Mouse (Mus musculus): Measurements from ENCODE around the gene 4931429L15Rik. TPM values are rescaled to one million over a fixed set of nuclear protein-coding genes. Genes with fewer than 3 reads are reported as not detected.
"Not testable (repeated sequence)": the region's sequence is repeated elsewhere in the genome, so short reads cannot be mapped to it uniquely, and the experiment has no call there.

Gene 4931429L15Rik
- polyA plus RNA-seq, 1 experiment from 2014 or later: not detected

- Histone ChIP-seq H3K27me3 (ENCODE audit: control insufficient read depth, insufficient read depth, low read length) (peaks cover 2% of the 10 kb centered on the region), H3K4me2 (ENCODE audit: low read depth, low read length, severe bottlenecking) (no peak overlapping the region), H3K27ac (ENCODE audit: low read depth, low read length) (no peak overlapping the region), H3K4me1 (replicated peaks; ENCODE audit: control insufficient read depth, insufficient read depth, low read length) (peaks cover 16% of the 10 kb centered on the region), H3K4me3 (ENCODE audit: low read depth, low read length) (no peak overlapping the region), H3K9ac (ENCODE audit: low read length) (no peak overlapping the region), H3K36me3 (ENCODE audit: control insufficient read depth, insufficient read depth, low read length) (no peaks in the 10 kb centered on the region), H3K9me3 (ENCODE audit: control insufficient read depth, low read length) (no peaks in the 10 kb centered on the region)
- ATAC-seq (replicated peaks; ENCODE audit: low FRiP score) (no peak), DNase-seq (ENCODE audit: low spot score) (peak; percentile 34)
- 82% methylated on average over 4 of the region's 4 CpGs for WGBS
These were observed 19.4 kb upstream of the 4931429L15Rik start for GRCm38 (mm10) chr9:46339051-46339652.

GRCm38 (mm10) chr9:46338384-46338783 lies 18.6 kb upstream of the 4931429L15Rik start:
- Histone ChIP-seq H3K27ac (ENCODE audit: low read depth, low read length) (peak overlapping the region; percentile 59; the same call in 1 of the 2 replicates), H3K9ac (ENCODE audit: low read length) (no peak overlapping the region), H3K4me1 (replicated peaks; ENCODE audit: control insufficient read depth, insufficient read depth, low read length) (peaks cover 16% of the 10 kb centered on the region), H3K9me3 (ENCODE audit: control insufficient read depth, low read length) (no peaks in the 10 kb centered on the region), H3K4me3 (ENCODE audit: low read depth, low read length) (no peak overlapping the region), H3K36me3 (ENCODE audit: control insufficient read depth, insufficient read depth, low read length) (no peaks in the 10 kb centered on the region), H3K4me2 (ENCODE audit: low read depth, low read length, severe bottlenecking) (no peak overlapping the region), H3K27me3 (ENCODE audit: control insufficient read depth, insufficient read depth, low read length) (peaks cover 2% of the 10 kb centered on the region)
- 19% methylated on average over 4 of the region's 4 CpGs for WGBS
- ATAC-seq (replicated peaks; ENCODE audit: low FRiP score): no peak
- DNase-seq (ENCODE audit: low spot score): peak; percentile 49

GRCm38 (mm10) chr9:46337852-46338291 lies 18.1 kb upstream of the 4931429L15Rik start:
- Histone ChIP-seq H3K4me2 (ENCODE audit: low read depth, low read length, severe bottlenecking) (no peak overlapping the region), H3K9ac (ENCODE audit: low read length) (no peak overlapping the region), H3K27ac (ENCODE audit: low read depth, low read length) (no peak overlapping the region), H3K4me1 (replicated peaks; ENCODE audit: control insufficient read depth, insufficient read depth, low read length) (peaks cover 16% of the 10 kb centered on the region), H3K27me3 (ENCODE audit: control insufficient read depth, insufficient read depth, low read length) (peaks cover 2% of the 10 kb centered on the region), H3K9me3 (ENCODE audit: control insufficient read depth, low read length) (no peaks in the 10 kb centered on the region), H3K36me3 (ENCODE audit: control insufficient read depth, insufficient read depth, low read length) (no peaks in the 10 kb centered on the region), H3K4me3 (ENCODE audit: low read depth, low read length) (no peak overlapping the region)
- peak; percentile 73 for ATAC-seq (replicated peaks; ENCODE audit: low FRiP score)
- WGBS: 0% methylated on average over 3 of the region's 3 CpGs
- DNase-seq (ENCODE audit: low spot score): peak; percentile 75

- peaks cover 2% of the 10 kb centered on the region for H3K27me3 ChIP-seq (ENCODE audit: control insufficient read depth, insufficient read depth, low read length)
These were observed 17.5 kb upstream of the 4931429L15Rik start for GRCm38 (mm10) chr9:46337331-46337730.

GRCm38 (mm10) chr9:46336294-46336693 lies 16.5 kb upstream of the 4931429L15Rik start:
- not testable (repeated sequence) for H3K4me3 ChIP-seq (ENCODE audit: low read depth, low read length); ATAC-seq (replicated peaks; ENCODE audit: low FRiP score); H3K9ac ChIP-seq (ENCODE audit: low read length); H3K36me3 ChIP-seq (ENCODE audit: control insufficient read depth, insufficient read depth, low read length); H3K27ac ChIP-seq (ENCODE audit: low read depth, low read length); H3K27me3 ChIP-seq (ENCODE audit: control insufficient read depth, insufficient read depth, low read length); H3K4me2 ChIP-seq (ENCODE audit: low read depth, low read length, severe bottlenecking); H3K9me3 ChIP-seq (ENCODE audit: control insufficient read depth, low read length)
- 79% methylated on average over 13 of the region's 14 CpGs for WGBS
- H3K4me1 ChIP-seq (replicated peaks; ENCODE audit: control insufficient read depth, insufficient read depth, low read length): peaks cover 16% of the 10 kb centered on the region
- peak; percentile 40 for DNase-seq (ENCODE audit: low spot score)

More at GRCm38 (mm10) chr9:46337331-46337730, 17.5 kb upstream of the 4931429L15Rik start:
- no peak overlapping the region for H3K27ac ChIP-seq (ENCODE audit: low read depth, low read length)
- peaks cover 16% of the 10 kb centered on the region for H3K4me1 ChIP-seq (replicated peaks; ENCODE audit: control insufficient read depth, insufficient read depth, low read length)
- H3K9me3 ChIP-seq (ENCODE audit: control insufficient read depth, low read length): no peaks in the 10 kb centered on the region
- DNase-seq (ENCODE audit: low spot score): peak; percentile 43
- H3K9ac ChIP-seq (ENCODE audit: low read length): no peak overlapping the region
- no peak overlapping the region for H3K4me3 ChIP-seq (ENCODE audit: low read depth, low read length)
- 47% methylated on average over 7 of the region's 7 CpGs for WGBS
- ATAC-seq (replicated peaks; ENCODE audit: low FRiP score): no peak
- no peaks in the 10 kb centered on the region for H3K36me3 ChIP-seq (ENCODE audit: control insufficient read depth, insufficient read depth, low read length)
- no peak overlapping the region for H3K4me2 ChIP-seq (ENCODE audit: low read depth, low read length, severe bottlenecking)

- Histone ChIP-seq H3K27ac (ENCODE audit: low read depth, low read length) (no peak overlapping the region), H3K4me2 (ENCODE audit: low read depth, low read length, severe bottlenecking) (no peak overlapping the region), H3K4me3 (ENCODE audit: low read depth, low read length) (no peak overlapping the region), H3K9ac (ENCODE audit: low read length) (no peak overlapping the region), H3K36me3 (ENCODE audit: control insufficient read depth, insufficient read depth, low read length) (no peaks in the 10 kb centered on the region), H3K9me3 (ENCODE audit: control insufficient read depth, low read length) (no peaks in the 10 kb centered on the region), H3K27me3 (ENCODE audit: control insufficient read depth, insufficient read depth, low read length) (peaks cover 2% of the 10 kb centered on the region), H3K4me1 (replicated peaks; ENCODE audit: control insufficient read depth, insufficient read depth, low read length) (peaks cover 16% of the 10 kb centered on the region)
- 75% methylated on average over 10 of the region's 10 CpGs for WGBS
- ATAC-seq (replicated peaks; ENCODE audit: low FRiP score) (no peak), DNase-seq (ENCODE audit: low spot score) (peak; percentile 40)
These were observed 15.7 kb upstream of the 4931429L15Rik start for GRCm38 (mm10) chr9:46335461-46335995.

- H3K9ac ChIP-seq (ENCODE audit: low read length): peak overlapping the region; percentile 5; the same call in 1 of the 2 replicates
- ATAC-seq (replicated peaks; ENCODE audit: low FRiP score) (no peak), DNase-seq (ENCODE audit: low spot score) (peak; percentile 51)
- H3K4me1 ChIP-seq (replicated peaks; ENCODE audit: control insufficient read depth, insufficient read depth, low read length): peaks cover 16% of the 10 kb centered on the region
- H3K27me3 ChIP-seq (ENCODE audit: control insufficient read depth, insufficient read depth, low read length): peaks cover 5% of the 10 kb centered on the region
- no peak overlapping the region for H3K27ac ChIP-seq (ENCODE audit: low read depth, low read length)
- H3K36me3 ChIP-seq (ENCODE audit: control insufficient read depth, insufficient read depth, low read length): no peaks in the 10 kb centered on the region
- no peak overlapping the region for H3K4me2 ChIP-seq (ENCODE audit: low read depth, low read length, severe bottlenecking)
- H3K9me3 ChIP-seq (ENCODE audit: control insufficient read depth, low read length): no peaks in the 10 kb centered on the region
- no peak overlapping the region for H3K4me3 ChIP-seq (ENCODE audit: low read depth, low read length)
- 36% methylated on average over 26 of the region's 26 CpGs for WGBS
These were observed 14.8 kb upstream of the 4931429L15Rik start for GRCm38 (mm10) chr9:46334471-46335025.

- Histone ChIP-seq H3K9me3 (ENCODE audit: control insufficient read depth, low read length) (no peaks in the 10 kb centered on the region), H3K36me3 (ENCODE audit: control insufficient read depth, insufficient read depth, low read length) (no peaks in the 10 kb centered on the region), H3K9ac (ENCODE audit: low read length) (no peak overlapping the region), H3K4me3 (ENCODE audit: low read depth, low read length) (no peak overlapping the region), H3K27ac (ENCODE audit: low read depth, low read length) (no peak overlapping the region), H3K27me3 (ENCODE audit: control insufficient read depth, insufficient read depth, low read length) (peaks cover 5% of the 10 kb centered on the region), H3K4me1 (replicated peaks; ENCODE audit: control insufficient read depth, insufficient read depth, low read length) (peaks cover 9% of the 10 kb centered on the region; the same call in 1 of the 2 replicates), H3K4me2 (ENCODE audit: low read depth, low read length, severe bottlenecking) (no peak overlapping the region)
- no peak for ATAC-seq (replicated peaks; ENCODE audit: low FRiP score)
- DNase-seq (ENCODE audit: low spot score): peak; percentile 48
- 67% methylated on average over 1 of the region's 1 CpGs for WGBS
These were observed 11.5 kb upstream of the 4931429L15Rik start for GRCm38 (mm10) chr9:46331301-46331700.
